Mouse (Mus musculus) MEL (cell line): Measurements from ENCODE around the gene Cpm. TPM values are rescaled to one million over a fixed set of nuclear protein-coding genes. Genes with fewer than 3 reads are reported as not detected.

Source experiments
- DNase-seq: peaks from one replicate; pipeline ENCODE4 v3.0.0; 2011; ENCODE audit warnings: low read depth, low spot score
- H3K27ac ChIP-seq: 2 replicates; pipeline ENCODE4 v1.5.1; 2012; ENCODE audit warnings: low read depth, mild to moderate bottlenecking, control low read depth, low read length, moderate library complexity; ENCODE audit not compliant: control insufficient read depth
- H3K27me3 ChIP-seq, 2 experiments: fragments of 150-350 bp in 1 of 2; sonication (generic) in 1 of 2; 2 replicates each; pipeline ENCODE4 v1.6.1; 2012; ENCODE audit warnings: low read length in 2 of 2, mild to moderate bottlenecking in 2 of 2, improper control_type of control experiment in 1 of 2, moderate library complexity in 1 of 2; ENCODE audit not compliant: insufficient read depth in 2 of 2, control insufficient read depth in 1 of 2
- H3K36me3 ChIP-seq, 2 experiments: 2 replicates each; pipeline ENCODE4 v1.6.1; 2012 to 2014; ENCODE audit warnings: low read length in 2 of 2, improper control_type of control experiment in 1 of 2, inconsistent platforms in 1 of 2, mild to moderate bottlenecking in 1 of 2; ENCODE audit not compliant: insufficient read depth in 2 of 2, control insufficient read depth in 1 of 2
- H3K4me1 ChIP-seq, 2 experiments: fragments of 150-350 bp in 1 of 2; sonication (generic) in 1 of 2; 2 replicates each; pipeline ENCODE4 v1.6.1; 2012; ENCODE audit warnings: low read length in 2 of 2, improper control_type of control experiment in 1 of 2, mild to moderate bottlenecking in 1 of 2; ENCODE audit not compliant: insufficient read depth in 2 of 2, control insufficient read depth in 1 of 2
- H3K4me3 ChIP-seq, 2 experiments: fragments of 150-350 bp in 1 of 2; sonication (generic) in 1 of 2; 2 replicates each; pipeline ENCODE4 v1.5.1; 2012; ENCODE audit warnings: low read depth in 2 of 2, low read length in 2 of 2, mild to moderate bottlenecking in 2 of 2, moderate library complexity in 2 of 2, control low read depth in 1 of 2, improper control_type of control experiment in 1 of 2; ENCODE audit not compliant: control insufficient read depth in 1 of 2, insufficient read depth in 1 of 2
- H3K79me2 ChIP-seq: 2 replicates; pipeline ENCODE4 v1.6.1; 2012; ENCODE audit warnings: mild to moderate bottlenecking, low read length, moderate library complexity; ENCODE audit not compliant: control insufficient read depth, poor library complexity, insufficient read depth
- H3K9ac ChIP-seq: 2 replicates; pipeline ENCODE4 v1.6.1; 2012; ENCODE audit warnings: low read depth, mild to moderate bottlenecking, control low read depth, low read length, moderate library complexity; ENCODE audit not compliant: control insufficient read depth, poor library complexity, severe bottlenecking
- H3K9me3 ChIP-seq: fragments of 150-350 bp; sonication (generic); replicated peaks from 2 replicates; pipeline ENCODE4 v1.6.1; 2012; ENCODE audit warnings: mild to moderate bottlenecking, low read length, improper control_type of control experiment, moderate library complexity; ENCODE audit not compliant: insufficient read depth
- BHLHE40 ChIP-seq: IDR thresholded peaks from 2 replicates; pipeline ENCODE4 v1.6.1; 2012; ENCODE audit warnings: low read depth, mild to moderate bottlenecking, inconsistent platforms, low read length, improper control_type of control experiment, borderline replicate concordance
- CHD1 ChIP-seq: IDR thresholded peaks from 2 replicates; pipeline ENCODE4 v1.6.1; 2012; ENCODE audit warnings: low read depth, mild to moderate bottlenecking, inconsistent platforms, low read length, improper control_type of control experiment
- CHD2 ChIP-seq: IDR thresholded peaks from 2 replicates; pipeline ENCODE4 v1.6.1; 2011; ENCODE audit warnings: low read length, improper control_type of control experiment
- CTCF ChIP-seq, 3 experiments: IDR thresholded peaks in 2 of 3; conservative IDR thresholded peaks in 1 of 3; 2 replicates each; pipeline ENCODE4 v1.5.1; 2011 to 2012; ENCODE audit warnings: low read length in 3 of 3, low read depth in 2 of 3, mild to moderate bottlenecking in 2 of 3, improper control_type of control experiment in 1 of 3, inconsistent platforms in 1 of 3, mixed read lengths in 1 of 3, moderate library complexity in 1 of 3; ENCODE audit not compliant: control insufficient read depth in 1 of 3, insufficient read depth in 1 of 3, poor library complexity in 1 of 3, severe bottlenecking in 1 of 3
- E2F4 ChIP-seq: IDR thresholded peaks from 2 replicates; pipeline ENCODE4 v1.6.1; 2011; ENCODE audit warnings: low read depth, low read length, improper control_type of control experiment, borderline replicate concordance
- ELF1 ChIP-seq: IDR thresholded peaks from 2 replicates; pipeline ENCODE4 v1.6.1; 2014; ENCODE audit warnings: low read depth, mild to moderate bottlenecking, inconsistent platforms, low read length, improper control_type of control experiment, moderate library complexity
- EP300 ChIP-seq, 2 experiments: IDR thresholded peaks; 2 replicates each; pipeline ENCODE4 v1.6.1; 2011; ENCODE audit warnings: improper control_type of control experiment in 2 of 2, low read length in 2 of 2, low read depth in 1 of 2, mild to moderate bottlenecking in 1 of 2
- ETS1 ChIP-seq: IDR thresholded peaks from 2 replicates; pipeline ENCODE4 v1.6.1; 2012; ENCODE audit warnings: low read depth, mild to moderate bottlenecking, inconsistent platforms, low read length, improper control_type of control experiment, moderate library complexity
- GABPA ChIP-seq: IDR thresholded peaks from 2 replicates; pipeline ENCODE4 v1.6.1; 2012; ENCODE audit warnings: low read depth, mild to moderate bottlenecking, inconsistent platforms, low read length, improper control_type of control experiment, moderate library complexity
- JUND ChIP-seq: IDR thresholded peaks from 2 replicates; pipeline ENCODE4 v1.6.1; 2011; ENCODE audit warnings: low read depth, mild to moderate bottlenecking, improper control_type of control experiment, low read length
- MEF2A ChIP-seq: IDR thresholded peaks from 2 replicates; pipeline ENCODE4 v1.6.1; 2014; ENCODE audit warnings: low read depth, mild to moderate bottlenecking, inconsistent platforms, low read length, improper control_type of control experiment; ENCODE audit not compliant: poor library complexity, insufficient replicate concordance, severe bottlenecking; ENCODE audit errors: extremely low read depth
- MYC ChIP-seq: IDR thresholded peaks from 2 replicates; pipeline ENCODE4 v1.6.1; 2011; ENCODE audit warnings: low read depth, mild to moderate bottlenecking, low read length, improper control_type of control experiment, moderate library complexity
- NELFE ChIP-seq: IDR thresholded peaks from 2 replicates; pipeline ENCODE4 v1.6.1; 2011; ENCODE audit warnings: low read depth, low read length, improper control_type of control experiment
- NRF1 ChIP-seq: IDR thresholded peaks from 2 replicates; pipeline ENCODE4 v1.6.1; 2014; ENCODE audit warnings: low read depth, mild to moderate bottlenecking, inconsistent platforms, low read length, improper control_type of control experiment, moderate library complexity; ENCODE audit not compliant: poor library complexity, insufficient read depth, severe bottlenecking
- RAD21 ChIP-seq: IDR thresholded peaks from 2 replicates; pipeline ENCODE4 v1.6.1; 2011; ENCODE audit warnings: mild to moderate bottlenecking, low read depth, low read length, improper control_type of control experiment
- TBP ChIP-seq: IDR thresholded peaks from 2 replicates; pipeline ENCODE4 v1.8.0; 2011; ENCODE audit warnings: low read depth, low read length, improper control_type of control experiment
- TCF12 ChIP-seq: IDR thresholded peaks from 2 replicates; pipeline ENCODE4 v1.6.1; 2014; ENCODE audit warnings: low read depth, mild to moderate bottlenecking, inconsistent platforms, low read length, improper control_type of control experiment, moderate library complexity
- UBTF ChIP-seq: IDR thresholded peaks from 2 replicates; pipeline ENCODE4 v1.6.1; 2012; ENCODE audit warnings: low read depth, mild to moderate bottlenecking, inconsistent platforms, low read length, improper control_type of control experiment, moderate library complexity, borderline replicate concordance; ENCODE audit not compliant: insufficient read depth
- USF1 ChIP-seq: IDR thresholded peaks from 2 replicates; pipeline ENCODE4 v1.6.1; 2014; ENCODE audit warnings: low read depth, mild to moderate bottlenecking, inconsistent platforms, low read length, improper control_type of control experiment, moderate library complexity
- ZC3H11A ChIP-seq: IDR thresholded peaks from 2 replicates; pipeline ENCODE4 v1.6.1; 2012; ENCODE audit warnings: low read depth, mild to moderate bottlenecking, inconsistent platforms, low read length, improper control_type of control experiment
- ZKSCAN1 ChIP-seq: IDR thresholded peaks from 2 replicates; pipeline ENCODE4 v1.6.1; 2012; ENCODE audit warnings: low read depth, mild to moderate bottlenecking, inconsistent platforms, low read length, improper control_type of control experiment, moderate library complexity
- polyA plus RNA-seq, 2 experiments: library from polyadenylated mRNA; stranded (reverse) in 1 of 2; unstranded in 1 of 2; fragments of >175 nt in 1 of 2; fragments of >200 nt in 1 of 2; gene quantifications; 2 replicates each; pipeline versions ENCODE4 v1.2.1 to v1.2.4; 2012; ENCODE audit warnings: low replicate concordance in 2 of 2, low read depth in 1 of 2; ENCODE audit not compliant: insufficient read length in 2 of 2, insufficient read depth in 1 of 2, missing spikeins in 1 of 2
- total RNA-seq: library from RNA; depleted of rRNA; stranded (reverse); fragments of 300-350 nt; gene quantifications from 2 replicates; pipeline ENCODE4 v1.2.3, GENCODE M21; 2012

Gene Cpm
- total and polyA plus RNA-seq, 3 experiments: 0.04 to 0.40 TPM; not detected in 1

DNA sequence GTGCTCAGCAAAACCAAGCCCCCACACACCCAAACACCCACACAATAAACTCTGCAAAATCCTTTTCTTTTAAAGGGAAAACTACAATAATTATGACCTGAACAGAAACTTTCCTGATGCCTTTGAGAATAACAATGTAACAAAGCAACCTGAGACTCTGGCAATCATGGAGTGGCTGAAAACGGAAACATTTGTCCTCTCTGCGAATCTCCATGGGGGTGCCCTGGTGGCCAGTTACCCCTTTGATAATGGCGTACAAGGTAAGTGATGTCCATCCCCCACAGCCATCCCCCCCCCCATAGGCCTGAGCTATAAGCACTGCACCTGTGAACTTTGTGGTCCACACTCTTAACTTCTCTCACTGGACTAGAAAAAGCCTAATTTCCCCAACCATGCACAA, 40.8 kb downstream of the Cpm start:
- Histone ChIP-seq H3K27me3 (peaks cover 0 to 2% of the 10 kb centered on the region in 2 experiments; a peak in 2 of 4 replicates), H3K36me3 (no peaks in the 10 kb centered on the region), H3K9ac (no peak overlapping the region), H3K4me3 (no peak overlapping the region), H3K79me2 (no peaks in the 10 kb centered on the region), H3K9me3 (no peaks in the 10 kb centered on the region), H3K27ac (no peak overlapping the region), H3K4me1 (no peaks in the 10 kb centered on the region)
- no peak for DNase-seq
- TF ChIP-seq ZKSCAN1: no peak
- no peak for TF ChIP-seq ETS1
- TF ChIP-seq GABPA: no peak
- no peak for TF ChIP-seq ZC3H11A
- no peak for TF ChIP-seq JUND

DNA sequence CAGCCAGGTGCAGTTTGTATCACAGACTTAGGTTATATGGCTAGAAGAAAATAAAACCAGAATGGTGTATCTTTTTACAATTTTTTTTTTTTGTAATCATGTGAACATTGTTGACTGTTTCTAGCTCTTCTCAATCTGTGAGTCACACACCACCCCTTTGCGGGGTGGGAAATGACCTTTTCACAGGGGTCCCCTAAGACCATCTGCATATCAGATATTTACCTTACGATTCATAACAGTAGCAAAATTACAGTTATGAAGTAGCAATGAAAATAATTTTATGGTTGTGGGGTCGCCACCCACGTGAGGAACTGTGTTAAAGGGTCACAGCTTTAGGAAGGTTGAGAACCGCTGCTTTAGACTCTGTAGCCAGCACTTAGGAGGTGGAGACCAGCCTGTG, 41.5 kb downstream of the Cpm start:
- Histone ChIP-seq H3K27me3 (peaks cover 0 to 2% of the 10 kb centered on the region in 2 experiments; a peak in 2 of 4 replicates), H3K27ac (no peak overlapping the region), H3K9me3 (no peaks in the 10 kb centered on the region), H3K9ac (no peak overlapping the region), H3K36me3 (peaks cover 0 to under 1% of the 10 kb centered on the region in 2 experiments; a peak in 1 of 4 replicates), H3K4me3 (no peak overlapping the region), H3K4me1 (0 out of 4 replicates have a peak, but pooled peaks cover 0 to 2% of the 10 kb centered on the region in 2 experiments), H3K79me2 (no peaks in the 10 kb centered on the region)
- TF ChIP-seq UBTF (no peak), NRF1 (no peak), RAD21 (no peak), E2F4 (no peak)
- no peak for DNase-seq

DNA sequence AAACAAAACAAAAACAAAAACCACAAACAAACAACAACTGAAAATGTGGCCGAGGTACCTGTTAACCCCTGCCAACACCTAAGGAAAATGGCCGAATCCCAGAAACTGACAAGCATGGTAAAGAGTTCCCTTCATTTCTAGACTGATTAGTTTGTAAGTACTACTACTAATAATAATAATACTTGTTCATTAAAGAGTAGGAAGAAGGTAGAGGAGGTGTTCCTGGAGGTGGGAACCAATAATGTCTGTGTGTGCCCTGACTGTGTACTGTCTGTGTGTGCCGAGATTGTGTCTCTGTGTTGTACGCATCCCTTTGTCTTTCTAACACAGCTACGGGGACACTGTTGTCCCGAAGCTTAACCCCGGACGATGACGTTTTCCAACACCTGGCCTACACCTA, 42.0 kb downstream of the Cpm start:
- no peak overlapping the region for H3K27ac ChIP-seq
- TF ChIP-seq ELF1 (no peak), CHD1 (no peak), E2F4 (no peak), EP300 (IDR thresholded peaks at IDR 0.05; ENCODE audit: low read depth in 1 of 2, low read length in 2 of 2) (no peak), TBP (no peak), ETS1 (no peak), USF1 (no peak), CTCF (IDR thresholded peaks at IDR 0.05 in 2 of 3, conservative IDR thresholded peaks at IDR 0.05 in 1 of 3; ENCODE audit: control insufficient read depth in 1 of 3, insufficient read depth in 1 of 3, low read depth in 2 of 3, low read length in 3 of 3, poor library complexity in 1 of 3, severe bottlenecking in 1 of 3) (no peak), CHD2 (no peak), GABPA (no peak), NRF1 (no peak), BHLHE40 (no peak), TCF12 (no peak), MEF2A (no peak), NELFE (no peak), MYC (no peak)
- no peaks in the 10 kb centered on the region for H3K9me3 ChIP-seq
- peaks cover 0 to 6% of the 10 kb centered on the region in 2 experiments; a peak in 1 of 4 replicates for H3K4me1 ChIP-seq
- H3K9ac ChIP-seq: no peak overlapping the region
- H3K4me3 ChIP-seq: no peak overlapping the region
- peaks cover 0 to 2% of the 10 kb centered on the region in 2 experiments; a peak in 2 of 4 replicates for H3K27me3 ChIP-seq
- H3K79me2 ChIP-seq: no peaks in the 10 kb centered on the region
- H3K36me3 ChIP-seq: peaks cover 0 to 5% of the 10 kb centered on the region in 2 experiments; a peak in 2 of 4 replicates
- DNase-seq: no peak
